Mouse (Mus musculus) limb, embryonic 11.5 days (tissue): ENCODE results near the gene Tmem72. TPM values are rescaled to one million over a fixed set of nuclear protein-coding genes. Genes with fewer than 3 reads are reported as not detected.

ENCODE experiments used
- ATAC-seq: fragments of 200-750 bp; cut with Nextera tagmentation; 2 replicates; pipeline ENCODE4 v1.8.0; 2017; ENCODE audit warnings: low read depth; ENCODE audit not compliant: insufficient number of reproducible peaks, low FRiP score, low TSS enrichment
- DNase-seq: peaks from one replicate; pipeline ENCODE4 v3.0.0-alpha.2; 2015; ENCODE audit warnings: low spot score
- H3K27ac ChIP-seq: fragments of 300-500 bp; sonication (generic); replicated peaks from 2 replicates; pipeline ENCODE4 v1.5.1; 2014; ENCODE audit warnings: low read depth, mild to moderate bottlenecking, low read length
- H3K27me3 ChIP-seq: fragments of 300-500 bp; sonication (generic); 2 replicates; pipeline ENCODE4 v1.6.1; 2014; ENCODE audit warnings: mild to moderate bottlenecking, low read length, mixed read lengths; ENCODE audit not compliant: control insufficient read depth, insufficient read depth
- H3K36me3 ChIP-seq: fragments of 300-500 bp; sonication (generic); 2 replicates; pipeline ENCODE4 v1.6.1; 2014; ENCODE audit warnings: mild to moderate bottlenecking, low read length, moderate library complexity, mixed read lengths; ENCODE audit not compliant: control insufficient read depth, insufficient read depth
- H3K4me1 ChIP-seq: fragments of 300-500 bp; sonication (generic); 2 replicates; pipeline ENCODE4 v1.6.1; 2014; ENCODE audit warnings: low read length, mixed read lengths; ENCODE audit not compliant: control insufficient read depth, insufficient read depth
- H3K4me2 ChIP-seq: fragments of 300-500 bp; sonication (generic); 2 replicates; pipeline ENCODE4 v1.6.1; 2014; ENCODE audit warnings: low read depth, mild to moderate bottlenecking, moderate library complexity; ENCODE audit not compliant: severe bottlenecking
- H3K4me3 ChIP-seq: fragments of 300-500 bp; sonication (generic); 2 replicates; pipeline ENCODE4 v1.5.1; 2014; ENCODE audit warnings: low read depth, low read length
- H3K9ac ChIP-seq: fragments of 300-500 bp; sonication (generic); 2 replicates; pipeline ENCODE4 v1.6.1; 2014; ENCODE audit warnings: mild to moderate bottlenecking, low read length
- H3K9me3 ChIP-seq: fragments of 300-500 bp; sonication (generic); 2 replicates; pipeline ENCODE4 v1.6.1; 2016; ENCODE audit warnings: low read length; ENCODE audit not compliant: control insufficient read depth
- WGBS: fragments of 180-500 bp; shearing (Covaris S2); extraction: QIAGEN DNeasy Blood & Tissue Kit; methylation state at CpG from one replicate; pipeline ENCODE4 v1.1.7; 2014; 5-methylcytosine and 5-hydroxymethylcytosine counted together
- polyA plus RNA-seq: library from polyadenylated mRNA; unstranded; fragments of >200 nt; fragmentation: Nextera tagmentation; extraction: Ambion mirVana; gene quantifications from 2 replicates; pipeline ENCODE4 v1.2.1, GENCODE M21; 2014

Tmem72 gene
- polyA plus RNA-seq, 1 experiment from 2014 or later = 0.04 TPM

GRCm38 (mm10) chr6:116704320-116704719, 12.4 kb downstream of the Tmem72 start:
- WGBS = 82% methylated on average over 6 of the region's 6 CpGs

GRCm38 (mm10) chr6:116700821-116701220, 15.9 kb downstream of the Tmem72 start:
- Histone ChIP-seq H3K4me3 (no peak overlapping the region), H3K4me1 (no peaks in the 10 kb centered on the region), H3K27me3 (no peaks in the 10 kb centered on the region), H3K9ac (no peak overlapping the region), H3K9me3 (no peaks in the 10 kb centered on the region), H3K36me3 (no peaks in the 10 kb centered on the region), H3K4me2 (no peak overlapping the region), H3K27ac (no peak overlapping the region)
- DNase-seq = no peak
- ATAC-seq = no peak

More at GRCm38 (mm10) chr6:116704320-116704719, 12.4 kb downstream of the Tmem72 start:
- H3K27me3 ChIP-seq = no peaks in the 10 kb centered on the region
- no peak overlapping the region for H3K9ac ChIP-seq
- H3K9me3 ChIP-seq = no peaks in the 10 kb centered on the region
- DNase-seq (no peak), ATAC-seq (no peak)
- no peaks in the 10 kb centered on the region for H3K4me1 ChIP-seq
- H3K4me3 ChIP-seq = no peak overlapping the region
- no peak overlapping the region for H3K27ac ChIP-seq
- no peaks in the 10 kb centered on the region for H3K36me3 ChIP-seq
- no peak overlapping the region for H3K4me2 ChIP-seq

DNA sequence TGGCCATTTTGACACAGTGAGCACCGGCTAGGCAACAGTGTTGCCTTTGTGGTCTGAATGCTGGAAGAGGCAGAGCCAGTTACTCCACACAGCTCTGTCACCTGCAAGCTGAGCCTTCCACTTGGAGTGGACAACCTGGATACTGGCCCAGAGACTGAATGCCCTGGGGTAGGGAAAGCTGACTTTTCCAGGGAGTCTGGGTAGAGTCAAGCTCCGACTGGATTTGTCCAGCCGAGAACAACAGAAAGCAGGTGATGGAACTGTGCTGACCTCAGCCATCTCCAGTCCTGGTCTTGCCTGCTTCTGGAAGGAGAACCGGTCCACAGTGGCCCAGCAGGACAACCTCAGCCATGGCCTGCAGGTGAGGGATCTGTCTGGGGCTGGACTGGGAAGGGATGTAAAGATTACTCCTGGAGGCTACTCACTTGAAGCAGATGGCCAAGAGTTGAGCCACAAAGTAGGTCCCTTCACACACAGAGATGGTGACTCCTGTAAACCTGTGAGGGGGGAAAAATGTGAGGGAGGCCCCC, 18.8 kb downstream of the Tmem72 start:
- no peaks in the 10 kb centered on the region for H3K4me1 ChIP-seq
- H3K9me3 ChIP-seq = no peaks in the 10 kb centered on the region
- 90% methylated on average over 4 of the region's 4 CpGs for WGBS

GRCm38 (mm10) chr6:116697413-116697812, 19.3 kb downstream of the Tmem72 start:
- no peak for ATAC-seq
- Histone ChIP-seq H3K27me3 (no peaks in the 10 kb centered on the region), H3K4me3 (no peak overlapping the region), H3K9ac (no peak overlapping the region), H3K9me3 (no peaks in the 10 kb centered on the region), H3K4me1 (no peaks in the 10 kb centered on the region), H3K36me3 (no peaks in the 10 kb centered on the region), H3K4me2 (no peak overlapping the region), H3K27ac (no peak overlapping the region)
- WGBS = 58% methylated on average over 2 of the region's 2 CpGs
- DNase-seq = no peak

More for the DNA sequence above, 18.8 kb downstream of the Tmem72 start:
- no peak overlapping the region for H3K27ac ChIP-seq
- ATAC-seq (no peak), DNase-seq (no peak)
- no peak overlapping the region for H3K9ac ChIP-seq
- no peaks in the 10 kb centered on the region for H3K27me3 ChIP-seq
- H3K4me3 ChIP-seq = no peak overlapping the region
- no peaks in the 10 kb centered on the region for H3K36me3 ChIP-seq
- no peak overlapping the region for H3K4me2 ChIP-seq

- H3K4me3 ChIP-seq = no peak overlapping the region
- no peaks in the 10 kb centered on the region for H3K27me3 ChIP-seq
- DNase-seq = no peak
- no peak overlapping the region for H3K27ac ChIP-seq
- WGBS = 90% methylated on average over 3 of the region's 3 CpGs
- H3K4me1 ChIP-seq = no peaks in the 10 kb centered on the region
- H3K4me2 ChIP-seq = no peak overlapping the region
- H3K9ac ChIP-seq = no peak overlapping the region
- H3K36me3 ChIP-seq = no peaks in the 10 kb centered on the region
- no peaks in the 10 kb centered on the region for H3K9me3 ChIP-seq
- ATAC-seq = no peak
Observed at GRCm38 (mm10) chr6:116694346-116694745, 22.4 kb downstream of the Tmem72 start.

GRCm38 (mm10) chr6:116693639-116694038, 23.1 kb downstream of the Tmem72 start:
- H3K4me1 ChIP-seq = no peaks in the 10 kb centered on the region
- H3K4me3 ChIP-seq = no peak overlapping the region
- H3K9me3 ChIP-seq = no peaks in the 10 kb centered on the region
- H3K4me2 ChIP-seq = no peak overlapping the region
- no peak overlapping the region for H3K9ac ChIP-seq
- H3K36me3 ChIP-seq = no peaks in the 10 kb centered on the region
- H3K27me3 ChIP-seq = no peaks in the 10 kb centered on the region
- no peak overlapping the region for H3K27ac ChIP-seq
- no peak for DNase-seq
- ATAC-seq = no peak
- 93% methylated on average over 4 of the region's 4 CpGs for WGBS

DNA sequence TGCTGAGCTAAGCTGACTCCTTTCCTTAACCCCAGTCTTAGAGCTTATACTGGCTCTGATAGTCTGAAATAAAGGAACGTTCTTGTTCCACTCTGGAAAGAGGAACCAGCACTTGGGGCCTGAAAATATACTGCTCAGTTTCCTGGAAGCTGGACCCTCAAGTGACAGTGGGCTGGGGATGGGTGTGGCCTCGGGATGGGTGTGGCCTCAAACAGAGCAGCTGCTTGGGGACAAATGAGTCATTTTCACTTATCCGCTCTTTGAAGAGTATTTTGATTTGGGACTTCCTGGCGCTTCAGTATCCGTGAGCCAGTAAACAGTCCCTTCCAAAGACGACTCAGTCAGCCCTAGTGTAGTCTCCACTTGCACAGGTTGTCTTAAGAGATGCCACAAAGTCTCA, 34.4 kb downstream of the Tmem72 start:
- H3K36me3 ChIP-seq = no peaks in the 10 kb centered on the region
- WGBS = 50% methylated on average over 6 of the region's 6 CpGs

GRCm38 (mm10) chr6:116679563-116680288, 37.0 kb downstream of the Tmem72 start:
- Histone ChIP-seq H3K4me2 (no peak overlapping the region), H3K27me3 (peaks cover 2% of the 10 kb centered on the region; the same call in 1 of the 2 replicates), H3K4me3 (no peak overlapping the region), H3K27ac (no peak overlapping the region), H3K9me3 (no peaks in the 10 kb centered on the region), H3K36me3 (no peaks in the 10 kb centered on the region), H3K9ac (no peak overlapping the region), H3K4me1 (no peaks in the 10 kb centered on the region)
- DNase-seq (no peak), ATAC-seq (no peak)
- 70% methylated on average over 5 of the region's 5 CpGs for WGBS

More for the DNA sequence above, 34.4 kb downstream of the Tmem72 start:
- DNase-seq (no peak), ATAC-seq (no peak)
- H3K27me3 ChIP-seq = no peaks in the 10 kb centered on the region
- H3K9me3 ChIP-seq = no peaks in the 10 kb centered on the region
- no peak overlapping the region for H3K9ac ChIP-seq
- H3K27ac ChIP-seq = no peak overlapping the region
- no peak overlapping the region for H3K4me2 ChIP-seq
- no peak overlapping the region for H3K4me3 ChIP-seq
- no peaks in the 10 kb centered on the region for H3K4me1 ChIP-seq
